16 mouse cellular contexts compared by ENCODE assay signal in genomic region chr4:86191195-86191594, GRCm38 (mm10).
"Had no signal": no experiment of that assay in that cellular context is flagged by ENCODE, and none has a peak within 500 bp of the region (broad histone marks: within the 10 kb centered on the region; RNA-seq: fewer than 3 reads in every experiment).

No protein-coding gene starts in this region.

- H3K27me3 ChIP-seq: liver, embryonic 13.5 days; midbrain, embryonic 12.5 days; neural tube, embryonic 13.5 days; stomach, embryonic 15.5 days had no signal

- H3K36me3 ChIP-seq: liver, embryonic 13.5 days; midbrain, embryonic 12.5 days; neural tube, embryonic 13.5 days; stomach, embryonic 15.5 days had no signal

- H3K4me2 ChIP-seq: liver, embryonic 13.5 days; midbrain, embryonic 12.5 days; neural tube, embryonic 13.5 days; stomach, embryonic 15.5 days had no signal

- H3K27ac ChIP-seq: left cerebral cortex, adult 2 months; liver, embryonic 13.5 days; midbrain, embryonic 12.5 days; neural tube, embryonic 13.5 days; stomach, embryonic 15.5 days had no signal

- H3K4me1 ChIP-seq: liver, embryonic 13.5 days; stomach, embryonic 15.5 days had no signal

- DNase-seq: layer of hippocampus, postnatal 36 days; liver, embryonic 13.5 days; lung, adult 2 months; lung, postnatal 14 days; lung, postnatal 4 days; retina, postnatal 1 day; right cerebral cortex, postnatal 25 days; spleen, adult 18-20 months; thymus, postnatal 25 days had no signal

- H3K4me3 ChIP-seq: left cerebral cortex, adult 2 months; liver, embryonic 13.5 days; midbrain, embryonic 12.5 days; myocyte; neural tube, embryonic 13.5 days; stomach, embryonic 15.5 days had no signal

- H3K9me3 ChIP-seq: liver, embryonic 13.5 days; midbrain, embryonic 12.5 days; stomach, embryonic 15.5 days had no signal

- H3K9ac ChIP-seq: liver, embryonic 13.5 days; midbrain, embryonic 12.5 days; neural tube, embryonic 13.5 days; stomach, embryonic 15.5 days had no signal

- ATAC-seq: intestine, postnatal 0 days; midbrain, embryonic 16.5 days had no signal
